Mouse (Mus musculus) midbrain, embryonic 10.5 days (tissue): ENCODE measurements at regions not wholly inside any gene's neighbourhood (a gene's known extent, or its start where the extent isn't known, plus 50 kb on each side); places are given as distances from the start of the nearest gene placed in this dataset.

Experiments
- DNase-seq: peaks from one replicate; pipeline ENCODE4 v3.0.0-alpha.2; 2017; ENCODE audit warnings: low spot score
- H3K27ac ChIP-seq: fragments of 300-500 bp; sonication (generic); replicated peaks from 2 replicates; pipeline ENCODE4 v1.5.1; 2016; ENCODE audit warnings: mild to moderate bottlenecking
- H3K27me3 ChIP-seq: fragments of 300-500 bp; sonication (generic); 2 replicates; pipeline ENCODE4 v1.6.1; 2016; ENCODE audit warnings: low read depth, mild to moderate bottlenecking; ENCODE audit not compliant: poor library complexity, severe bottlenecking
- H3K36me3 ChIP-seq: fragments of 300-500 bp; sonication (generic); 2 replicates; pipeline ENCODE4 v1.6.1; 2016; ENCODE audit warnings: mild to moderate bottlenecking, moderate library complexity
- H3K4me1 ChIP-seq: fragments of 300-500 bp; sonication (generic); 2 replicates; pipeline ENCODE4 v1.6.1; 2016
- H3K4me3 ChIP-seq: fragments of 300-500 bp; sonication (generic); 2 replicates; pipeline ENCODE4 v1.5.1; 2016; ENCODE audit warnings: mild to moderate bottlenecking, moderate library complexity
- H3K9me3 ChIP-seq: fragments of 300-500 bp; sonication (generic); replicated peaks from 2 replicates; pipeline ENCODE4 v1.6.1; 2016; ENCODE audit warnings: mild to moderate bottlenecking
- WGBS: fragments of 180-500 bp; shearing (Covaris S2); methylation state at CpG from one replicate; pipeline ENCODE4 v1.1.7; 2016; 5-methylcytosine and 5-hydroxymethylcytosine counted together

GRCm38 (mm10) chr15:70489548-70489947 lies 3344.8 kb upstream of the Gm6569 start:
- Histone ChIP-seq H3K36me3 (no peaks in the 10 kb centered on the region), H3K9me3 (no peaks in the 10 kb centered on the region), H3K27ac (no peak overlapping the region), H3K4me3 (no peak overlapping the region), H3K4me1 (no peaks in the 10 kb centered on the region), H3K27me3 (no peaks in the 10 kb centered on the region)
- no peak for DNase-seq
- WGBS, result 96% methylated on average over 1 of the region's 1 CpGs

- H3K36me3 ChIP-seq, result no peaks in the 10 kb centered on the region
- WGBS, result 70% methylated on average over 2 of the region's 2 CpGs
- no peak overlapping the region for H3K27ac ChIP-seq
- no peaks in the 10 kb centered on the region for H3K9me3 ChIP-seq
- H3K27me3 ChIP-seq, result no peaks in the 10 kb centered on the region
- no peak overlapping the region for H3K4me3 ChIP-seq
- DNase-seq, result no peak
- H3K4me1 ChIP-seq, result peaks cover 9% of the 10 kb centered on the region
These were observed 3327.1 kb upstream of the Gm6569 start for GRCm38 (mm10) chr15:70507046-70507818.

GRCm38 (mm10) chr15:70520551-70520950 lies 3313.8 kb upstream of the Gm6569 start:
- no peak for DNase-seq
- Histone ChIP-seq H3K27ac (no peak overlapping the region), H3K4me1 (no peaks in the 10 kb centered on the region), H3K36me3 (no peaks in the 10 kb centered on the region), H3K27me3 (no peaks in the 10 kb centered on the region), H3K4me3 (no peak overlapping the region), H3K9me3 (no peaks in the 10 kb centered on the region)
- WGBS, result 88% methylated on average over 4 of the region's 4 CpGs

- WGBS, result 56% methylated on average over 18 of the region's 18 CpGs
- H3K36me3 ChIP-seq, result no peaks in the 10 kb centered on the region
These were observed 3279.4 kb upstream of the Gm6569 start for GRCm38 (mm10) chr15:70554773-70555582.

DNA sequence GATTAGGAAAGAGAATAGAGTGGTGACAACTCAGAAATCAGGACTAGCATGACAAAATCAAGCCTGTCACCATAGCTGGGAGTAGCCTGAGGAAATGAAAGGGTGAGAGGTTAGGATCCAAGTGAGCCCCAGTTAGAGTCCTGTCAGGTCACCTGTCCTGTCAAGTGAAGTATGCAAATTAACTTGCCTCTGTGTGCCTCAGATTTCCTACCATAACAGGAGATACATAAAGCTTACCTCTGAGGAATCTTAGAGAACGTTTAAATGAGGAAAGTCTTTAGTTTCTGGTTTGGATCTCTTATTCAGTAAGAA lies 3278.8 kb upstream of the Gm6569 start:
- no peak for DNase-seq
- Histone ChIP-seq H3K4me1 (peaks cover 8% of the 10 kb centered on the region), H3K27me3 (no peaks in the 10 kb centered on the region), H3K27ac (no peak overlapping the region), H3K4me3 (no peak overlapping the region), H3K9me3 (no peaks in the 10 kb centered on the region), H3K36me3 (no peaks in the 10 kb centered on the region)
- 52% methylated on average over 1 of the region's 1 CpGs for WGBS

More at GRCm38 (mm10) chr15:70554773-70555582, 3279.4 kb upstream of the Gm6569 start:
- no peak for DNase-seq
- no peaks in the 10 kb centered on the region for H3K27me3 ChIP-seq
- peaks cover 8% of the 10 kb centered on the region for H3K4me1 ChIP-seq
- no peak overlapping the region for H3K27ac ChIP-seq
- H3K9me3 ChIP-seq, result no peaks in the 10 kb centered on the region
- no peak overlapping the region for H3K4me3 ChIP-seq

DNA sequence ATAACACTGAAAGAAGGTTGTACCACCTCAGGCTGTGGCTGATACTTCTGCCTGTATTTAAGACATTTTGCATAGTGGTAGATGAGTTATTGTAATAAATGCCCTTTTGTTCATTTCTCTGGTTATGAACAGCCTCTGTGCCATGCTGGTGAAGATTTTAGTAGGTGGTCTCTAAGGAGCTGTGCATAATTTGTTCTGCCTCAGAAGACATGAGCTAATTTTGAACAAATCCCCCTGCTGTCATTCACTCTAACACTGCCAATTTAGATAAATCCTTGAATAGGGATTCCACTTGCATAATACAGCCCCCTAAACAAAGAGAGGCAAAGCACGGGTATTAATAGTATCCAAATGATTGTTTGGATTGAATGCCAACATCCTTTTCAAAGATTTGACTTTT lies 3240.1 kb upstream of the Gm6569 start:
- H3K4me1 ChIP-seq, result peaks cover 16% of the 10 kb centered on the region
- H3K4me3 ChIP-seq, result no peak overlapping the region
- peaks cover 32% of the 10 kb centered on the region for H3K27me3 ChIP-seq
- H3K27ac ChIP-seq, result no peak overlapping the region
- 17% methylated on average over 1 of the region's 1 CpGs for WGBS
- no peak for DNase-seq
- H3K9me3 ChIP-seq, result no peaks in the 10 kb centered on the region
- no peaks in the 10 kb centered on the region for H3K36me3 ChIP-seq

DNA sequence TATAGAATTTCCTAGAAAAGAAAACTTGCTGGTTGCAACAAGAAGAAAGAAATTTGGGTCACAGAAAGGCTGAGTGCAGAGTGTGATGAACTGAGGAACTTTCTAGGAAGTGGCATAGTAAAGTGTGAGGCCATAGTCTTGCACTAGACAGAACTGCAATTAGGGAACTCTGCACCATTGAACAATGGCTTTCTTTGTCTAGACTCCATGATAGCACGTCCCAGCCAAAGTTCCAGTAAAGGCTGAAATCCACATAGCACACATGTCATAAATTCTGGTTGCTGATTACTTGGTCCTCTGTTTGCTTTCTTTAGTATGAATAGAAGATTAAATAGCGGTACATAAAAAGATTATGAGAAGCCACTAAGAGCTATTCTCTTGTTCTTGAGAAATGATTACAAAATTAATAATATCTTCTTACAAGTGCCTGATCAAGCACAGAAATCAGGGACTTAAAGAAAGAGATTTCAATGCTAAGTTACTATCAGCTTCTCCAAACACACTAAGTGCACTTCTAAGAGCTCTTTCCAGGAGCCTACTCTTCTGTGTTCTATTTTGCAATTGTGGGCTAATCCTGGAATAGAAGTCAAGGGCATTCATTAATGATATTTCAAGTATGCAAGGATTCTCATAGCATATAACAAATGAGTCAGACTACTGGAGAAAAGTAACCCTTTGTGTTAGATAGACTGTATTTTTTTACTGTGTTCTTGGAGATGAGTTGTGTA lies 3233.4 kb upstream of the Gm6569 start:
- Histone ChIP-seq H3K27me3 (peaks cover 20% of the 10 kb centered on the region; the same call in 1 of the 2 replicates), H3K9me3 (no peaks in the 10 kb centered on the region), H3K36me3 (no peaks in the 10 kb centered on the region), H3K27ac (no peak overlapping the region), H3K4me3 (no peak overlapping the region), H3K4me1 (no peaks in the 10 kb centered on the region)
- 86% methylated on average over 2 of the region's 2 CpGs for WGBS
- DNase-seq, result no peak

- Histone ChIP-seq H3K36me3 (no peaks in the 10 kb centered on the region), H3K27ac (no peak overlapping the region), H3K9me3 (no peaks in the 10 kb centered on the region), H3K4me1 (no peaks in the 10 kb centered on the region), H3K4me3 (no peak overlapping the region), H3K27me3 (no peaks in the 10 kb centered on the region)
- DNase-seq, result no peak
- WGBS, result 96% methylated on average over 4 of the region's 4 CpGs
These were observed 3229.1 kb upstream of the Gm6569 start for GRCm38 (mm10) chr15:70605251-70605650.

- 94% methylated on average over 1 of the region's 1 CpGs for WGBS
- no peaks in the 10 kb centered on the region for H3K4me1 ChIP-seq
- DNase-seq, result no peak
These were observed 3227.5 kb upstream of the Gm6569 start for GRCm38 (mm10) chr15:70606896-70607295.

GRCm38 (mm10) chr15:70618131-70618674 lies 3216.2 kb upstream of the Gm6569 start:
- Histone ChIP-seq H3K27ac (no peak overlapping the region), H3K27me3 (no peaks in the 10 kb centered on the region), H3K4me3 (no peak overlapping the region), H3K36me3 (no peaks in the 10 kb centered on the region), H3K4me1 (no peaks in the 10 kb centered on the region), H3K9me3 (no peaks in the 10 kb centered on the region)
- WGBS, result 79% methylated on average over 2 of the region's 2 CpGs
- no peak for DNase-seq

More at GRCm38 (mm10) chr15:70606896-70607295, 3227.5 kb upstream of the Gm6569 start:
- Histone ChIP-seq H3K4me3 (no peak overlapping the region), H3K27ac (no peak overlapping the region), H3K27me3 (no peaks in the 10 kb centered on the region), H3K36me3 (no peaks in the 10 kb centered on the region), H3K9me3 (no peaks in the 10 kb centered on the region)

GRCm38 (mm10) chr15:70641051-70641552 lies 3193.3 kb upstream of the Gm6569 start:
- Histone ChIP-seq H3K4me1 (no peaks in the 10 kb centered on the region; the same call in 1 of the 2 replicates), H3K36me3 (no peaks in the 10 kb centered on the region), H3K4me3 (no peak overlapping the region), H3K27ac (no peak overlapping the region), H3K27me3 (no peaks in the 10 kb centered on the region), H3K9me3 (no peaks in the 10 kb centered on the region)
- no peak for DNase-seq
- 79% methylated on average over 2 of the region's 2 CpGs for WGBS

DNA sequence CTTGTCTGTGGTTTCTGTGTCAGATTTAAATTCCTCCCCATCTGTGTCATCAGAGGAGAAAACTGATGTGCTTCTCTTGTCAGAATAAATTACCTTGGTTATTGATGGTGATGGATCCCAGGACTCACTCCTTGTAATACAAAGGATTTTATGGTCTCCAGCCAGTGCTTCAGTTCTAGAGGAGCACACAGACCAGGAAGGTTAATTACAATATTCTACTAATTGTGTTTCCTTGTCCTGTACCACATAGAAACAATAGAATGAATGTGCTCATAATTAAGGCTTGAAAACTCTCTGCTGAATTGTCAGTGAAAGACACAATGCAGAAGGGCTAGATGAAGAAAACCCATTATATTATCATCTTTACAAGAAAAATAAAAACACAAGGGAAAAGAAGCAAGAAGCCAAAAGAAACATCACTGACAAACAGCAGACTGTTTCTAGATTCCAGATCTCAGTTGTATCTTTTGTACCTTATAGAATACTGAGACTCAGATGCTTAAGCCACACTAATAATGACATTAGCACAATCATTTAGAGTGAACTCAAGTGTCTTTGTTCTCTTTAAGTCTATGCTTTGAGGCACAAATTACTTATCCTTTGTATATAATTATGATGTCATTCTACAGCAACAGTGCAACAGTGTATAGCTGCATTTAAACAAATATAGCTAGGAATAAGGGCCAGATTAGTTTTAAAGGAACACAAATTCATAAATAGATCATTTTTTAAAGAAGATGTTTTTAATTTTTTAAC lies 3189.7 kb upstream of the Gm6569 start:
- no peaks in the 10 kb centered on the region for H3K9me3 ChIP-seq
- no peaks in the 10 kb centered on the region for H3K27me3 ChIP-seq
- no peaks in the 10 kb centered on the region for H3K36me3 ChIP-seq
- H3K4me3 ChIP-seq, result no peak overlapping the region
- no peaks in the 10 kb centered on the region; the same call in 1 of the 2 replicates for H3K4me1 ChIP-seq
- H3K27ac ChIP-seq, result no peak overlapping the region
- DNase-seq, result no peak
